Mouse (Mus musculus) neural tube, embryonic 13.5 days (tissue): ENCODE measurements around the gene Arhgap33. TPM values are rescaled to one million over a fixed set of nuclear protein-coding genes. Genes with fewer than 3 reads are reported as not detected.
A peak's percentile ranks its signal among the peaks of the same experiment; 100 is the strongest.

Experiments used
- ATAC-seq: fragments of 200-750 bp; cut with Nextera tagmentation; 2 replicates; pipeline ENCODE4 v1.8.0; 2017; ENCODE audit warnings: low read depth, mild to moderate bottlenecking, moderate TSS enrichment, moderate library complexity
- H3K27ac ChIP-seq: fragments of 300-500 bp; sonication (generic); replicated peaks from 2 replicates; pipeline ENCODE4 v1.5.1; 2015; ENCODE audit warnings: moderate library complexity, mild to moderate bottlenecking, inconsistent platforms
- H3K27me3 ChIP-seq: fragments of 300-500 bp; sonication (generic); 2 replicates; pipeline ENCODE4 v1.6.1; 2015; ENCODE audit warnings: mild to moderate bottlenecking, inconsistent platforms
- H3K36me3 ChIP-seq: fragments of 300-500 bp; sonication (generic); 2 replicates; pipeline ENCODE4 v1.6.1; 2015; ENCODE audit warnings: mild to moderate bottlenecking, inconsistent platforms
- H3K4me1 ChIP-seq: fragments of 300-500 bp; sonication (generic); replicated peaks from 2 replicates; pipeline ENCODE4 v1.6.1; 2015; ENCODE audit warnings: inconsistent platforms
- H3K4me2 ChIP-seq: fragments of 300-500 bp; sonication (generic); 2 replicates; pipeline ENCODE4 v1.6.1; 2015; ENCODE audit warnings: inconsistent platforms, mild to moderate bottlenecking, moderate library complexity
- H3K4me3 ChIP-seq: fragments of 300-500 bp; sonication (generic); 2 replicates; pipeline ENCODE4 v1.5.1; 2015; ENCODE audit warnings: mild to moderate bottlenecking, inconsistent platforms
- H3K9ac ChIP-seq: fragments of 300-500 bp; sonication (generic); 2 replicates; pipeline ENCODE4 v1.6.1; 2015; ENCODE audit warnings: moderate library complexity, mild to moderate bottlenecking, inconsistent platforms
- H3K9me3 ChIP-seq: fragments of 300-500 bp; sonication (generic); 2 replicates; pipeline ENCODE4 v1.6.1; 2016; ENCODE audit warnings: inconsistent platforms
- WGBS: fragments of 180-500 bp; shearing (Covaris S2); methylation state at CpG from one replicate; pipeline ENCODE4 v1.1.7; 2015; 5-methylcytosine and 5-hydroxymethylcytosine counted together
- polyA plus RNA-seq: library from polyadenylated mRNA; unstranded; fragments of >200 nt; fragmentation: Nextera tagmentation; extraction: Ambion mirVana; gene quantifications from 2 replicates; pipeline ENCODE4 v1.2.1, GENCODE M21; 2015

The Arhgap33 gene
- polyA plus RNA-seq, result 86.8 and 95.2 TPM in 2 replicates

DNA sequence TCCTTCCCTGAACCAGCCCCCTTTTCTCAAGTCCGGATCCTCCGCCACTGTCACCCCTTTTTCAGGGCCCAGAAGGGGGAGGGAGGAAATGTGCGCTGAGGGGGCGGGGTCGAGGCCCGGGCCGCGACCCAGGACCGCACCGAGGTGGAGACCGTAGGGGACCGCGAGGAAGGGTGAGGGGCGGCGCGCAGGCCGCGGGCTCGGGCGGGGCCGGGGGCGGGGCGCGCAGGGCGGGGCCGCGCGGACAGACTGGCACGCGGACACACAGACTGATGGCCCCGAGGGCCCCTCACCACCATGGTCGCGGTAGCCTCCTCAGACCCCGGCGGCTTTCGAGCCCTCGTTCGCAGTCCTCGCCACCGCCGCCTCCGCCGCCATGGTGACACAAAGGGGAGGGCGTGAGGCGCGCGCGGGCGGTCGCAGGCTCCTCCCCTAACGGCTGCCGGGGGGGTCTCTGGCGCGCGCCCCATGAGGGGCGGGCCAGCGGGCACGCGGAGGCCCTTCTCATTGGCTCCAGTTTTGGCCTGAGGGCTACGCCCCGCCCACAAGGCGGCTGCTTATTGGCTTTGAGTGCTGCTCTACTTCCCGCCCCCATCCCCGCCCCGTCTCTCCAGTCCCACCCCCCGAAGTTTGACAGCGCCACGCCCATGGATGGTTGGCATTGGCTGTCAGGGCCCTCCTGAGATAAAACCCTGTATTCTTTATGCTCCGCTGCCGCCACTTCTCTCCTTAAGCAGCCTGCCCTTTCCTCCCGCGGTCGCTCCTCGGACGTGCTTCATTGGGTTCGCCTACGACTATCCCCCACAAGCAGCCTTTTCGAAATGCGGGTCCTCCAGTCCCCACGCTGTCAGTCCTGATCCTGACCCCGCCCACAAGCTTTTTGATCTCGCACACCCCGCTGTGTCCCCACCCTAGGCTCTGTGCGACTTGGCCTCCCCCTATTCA lies at the start of gene Arhgap33:
TSS of gene Arhgap33 (minus strand) at position 428 of the 945 bp plus-strand sequence.
- Histone ChIP-seq H3K9me3 (no peaks in the 10 kb centered on the region), H3K36me3 (peaks cover 35% of the 10 kb centered on the region), H3K4me1 (peaks cover 44% of the 10 kb centered on the region), H3K4me3 (peak within 1 kb of the TSS; percentile 72), H3K4me2 (peak within 1 kb of the TSS; percentile 72), H3K27me3 (no peaks in the 10 kb centered on the region), H3K27ac (peak within 1 kb of the TSS; percentile 92), H3K9ac (peak within 1 kb of the TSS; percentile 95)
- WGBS, result under 1% methylated on average over 83 of the region's 84 CpGs
- ATAC-seq, result peak; percentile 91

DNA sequence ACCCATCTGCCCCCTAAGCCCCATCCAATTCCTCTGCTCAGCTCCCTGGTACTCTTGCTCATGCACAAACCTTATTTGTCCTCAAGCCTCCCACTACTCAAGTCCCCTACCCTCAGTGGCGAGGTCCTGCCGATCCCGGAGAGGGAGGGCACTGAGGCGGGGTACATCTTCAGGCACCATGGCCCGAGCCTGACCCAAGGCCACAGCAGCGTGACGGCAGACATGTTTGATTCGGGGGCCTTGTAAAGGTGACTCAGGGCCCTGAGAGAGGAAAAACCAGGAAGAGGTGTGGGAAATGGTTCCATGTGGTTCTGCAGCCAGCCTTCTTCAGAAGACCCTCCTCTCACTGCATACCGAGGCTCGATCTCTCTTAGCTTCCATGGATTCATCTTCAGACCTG lies 49.5 kb upstream of the Arhgap33 start:
- Histone ChIP-seq H3K4me3 (no peak overlapping the region), H3K9me3 (no peaks in the 10 kb centered on the region), H3K4me2 (no peak overlapping the region), H3K36me3 (peaks cover 74% of the 10 kb centered on the region), H3K9ac (no peak overlapping the region), H3K27me3 (no peaks in the 10 kb centered on the region), H3K27ac (no peak overlapping the region), H3K4me1 (peaks cover 16% of the 10 kb centered on the region)
- no peak for ATAC-seq
- 93% methylated on average over 10 of the region's 10 CpGs for WGBS

DNA sequence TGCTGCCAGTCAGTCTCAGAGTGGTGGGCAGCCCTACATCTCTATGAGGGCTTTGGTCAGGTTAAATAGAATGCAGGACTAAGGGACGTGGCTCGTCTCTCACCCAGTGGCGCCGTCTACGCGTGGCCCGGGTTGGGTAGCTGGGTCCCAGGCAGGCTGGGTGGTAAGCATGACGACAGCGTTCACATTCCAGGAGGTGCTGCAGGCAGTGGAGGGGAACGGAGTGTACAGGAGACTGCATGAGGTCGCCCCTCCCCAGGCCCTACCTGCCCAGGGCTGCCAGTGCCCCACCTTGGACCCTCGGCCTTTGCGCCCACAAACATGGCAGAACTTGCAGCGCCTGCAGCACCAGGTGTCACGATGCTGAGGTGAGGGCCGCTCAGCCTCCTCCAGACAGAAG lies 46.7 kb upstream of the Arhgap33 start:
- Histone ChIP-seq H3K27me3 (no peaks in the 10 kb centered on the region), H3K4me1 (peaks cover 4% of the 10 kb centered on the region), H3K4me2 (no peak overlapping the region), H3K27ac (no peak overlapping the region), H3K36me3 (peaks cover 100% of the 10 kb centered on the region), H3K9me3 (no peaks in the 10 kb centered on the region), H3K4me3 (no peak overlapping the region), H3K9ac (no peak overlapping the region)
- WGBS, result 96% methylated on average over 16 of the region's 16 CpGs
- ATAC-seq, result no peak

DNA sequence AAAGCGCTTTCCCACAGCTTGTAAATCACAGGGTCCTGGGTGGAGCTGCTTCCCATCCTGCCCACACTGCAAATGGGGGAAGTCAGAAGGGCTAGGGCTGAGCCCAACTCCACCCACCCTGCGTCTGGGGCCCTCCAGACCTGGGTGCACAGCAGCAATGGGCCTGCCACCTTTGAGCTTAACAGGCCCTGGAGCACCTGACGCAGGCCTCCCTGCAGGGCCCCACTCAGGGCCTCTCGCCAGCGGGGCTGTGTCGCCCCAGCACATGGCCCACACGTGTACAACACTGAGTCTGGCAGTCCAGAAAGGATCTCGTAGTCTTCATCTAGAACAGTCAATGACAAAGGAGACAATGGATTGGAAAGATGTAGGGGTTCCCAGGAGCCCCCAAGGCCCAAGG lies 45.1 kb upstream of the Arhgap33 start:
- H3K9ac ChIP-seq, result no peak overlapping the region
- H3K27ac ChIP-seq, result no peak overlapping the region
- H3K9me3 ChIP-seq, result no peaks in the 10 kb centered on the region
- H3K4me2 ChIP-seq, result no peak overlapping the region
- ATAC-seq, result no peak
- 93% methylated on average over 8 of the region's 8 CpGs for WGBS
- peaks cover 100% of the 10 kb centered on the region for H3K36me3 ChIP-seq
- no peak overlapping the region for H3K4me3 ChIP-seq
- no peaks in the 10 kb centered on the region for H3K4me1 ChIP-seq
- H3K27me3 ChIP-seq, result no peaks in the 10 kb centered on the region

DNA sequence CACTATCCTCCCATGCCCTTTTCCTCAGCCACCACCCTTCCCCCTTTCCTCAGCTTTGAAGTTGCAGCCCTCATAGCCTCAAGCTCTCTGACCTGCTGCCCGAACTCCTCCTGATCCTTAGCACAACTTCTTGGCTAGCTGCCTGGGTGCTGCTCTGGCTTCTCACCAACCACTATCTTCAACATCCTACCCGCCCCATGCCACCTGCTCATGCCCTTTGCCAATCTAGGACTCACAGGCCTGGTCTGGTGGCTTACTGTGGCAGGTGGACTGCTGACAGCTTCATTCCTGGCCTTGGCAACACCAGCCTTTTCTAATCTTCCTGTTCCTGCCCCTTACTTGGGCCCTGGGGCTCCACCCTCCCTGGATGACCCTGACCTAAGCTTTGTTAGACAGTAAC lies 38.1 kb upstream of the Arhgap33 start:
- H3K4me1 ChIP-seq, result no peaks in the 10 kb centered on the region
- 0 out of 2 replicates have a peak overlapping the region, but pooled peaks have one; percentile 5 for H3K9ac ChIP-seq
- no peaks in the 10 kb centered on the region for H3K27me3 ChIP-seq
- peaks cover 97% of the 10 kb centered on the region for H3K36me3 ChIP-seq
- no peaks in the 10 kb centered on the region for H3K9me3 ChIP-seq
- H3K4me3 ChIP-seq, result no peak overlapping the region
- H3K27ac ChIP-seq, result no peak overlapping the region
- ATAC-seq, result no peak
- 94% methylated on average over 2 of the region's 2 CpGs for WGBS
- no peak overlapping the region for H3K4me2 ChIP-seq

DNA sequence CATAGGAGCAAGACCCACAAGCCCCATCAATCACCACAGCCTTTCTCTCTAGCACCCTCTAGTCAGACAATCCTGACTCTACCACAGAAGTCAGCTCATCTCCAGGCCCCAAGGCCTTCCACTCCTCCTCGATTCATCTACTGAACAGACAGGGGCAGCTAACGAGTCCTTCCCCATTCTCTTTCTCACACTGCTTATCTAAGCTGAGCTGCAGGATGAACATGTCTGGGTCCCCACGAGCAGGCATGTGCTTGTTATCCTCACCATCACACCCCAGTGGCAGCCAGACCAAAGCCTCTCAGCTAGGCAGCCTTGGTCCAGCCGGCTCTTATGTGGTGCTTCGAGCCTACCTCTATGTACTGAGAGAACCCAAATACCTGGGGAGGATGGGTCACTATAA lies 37.5 kb upstream of the Arhgap33 start:
- H3K4me3 ChIP-seq, result no peak overlapping the region
- no peak overlapping the region for H3K4me2 ChIP-seq
- H3K9ac ChIP-seq, result no peak overlapping the region
- peaks cover 95% of the 10 kb centered on the region for H3K36me3 ChIP-seq
- no peaks in the 10 kb centered on the region for H3K4me1 ChIP-seq
- WGBS, result 92% methylated on average over 5 of the region's 5 CpGs
- H3K9me3 ChIP-seq, result no peaks in the 10 kb centered on the region
- H3K27me3 ChIP-seq, result no peaks in the 10 kb centered on the region
- no peak overlapping the region for H3K27ac ChIP-seq
- ATAC-seq, result no peak

DNA sequence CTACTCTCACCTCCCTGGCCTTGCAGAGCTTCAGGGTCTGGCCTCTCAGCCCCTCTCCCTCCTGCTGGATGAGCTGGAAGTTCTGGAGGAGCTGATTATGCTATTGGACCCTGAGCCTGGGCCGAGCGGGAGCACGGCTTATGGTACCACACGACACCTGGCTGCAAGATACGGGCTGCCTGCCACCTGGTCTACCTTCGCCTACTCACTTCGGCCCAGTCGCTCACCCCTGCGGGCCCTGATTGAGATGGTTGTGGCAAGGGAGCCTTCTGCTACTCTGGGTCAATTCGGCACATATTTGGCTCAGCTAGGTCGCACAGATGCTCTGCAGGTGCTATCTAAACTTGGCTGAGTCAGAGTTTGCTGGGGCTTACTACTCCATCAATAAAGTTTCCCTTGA lies 32.7 kb upstream of the Arhgap33 start:
- no peaks in the 10 kb centered on the region for H3K27me3 ChIP-seq
- peaks cover 11% of the 10 kb centered on the region for H3K4me1 ChIP-seq
- H3K36me3 ChIP-seq, result peaks cover 72% of the 10 kb centered on the region
- H3K4me3 ChIP-seq, result no peak overlapping the region
- H3K4me2 ChIP-seq, result no peak overlapping the region
- no peak overlapping the region for H3K27ac ChIP-seq
- no peaks in the 10 kb centered on the region for H3K9me3 ChIP-seq
- 89% methylated on average over 11 of the region's 11 CpGs for WGBS
- no peak overlapping the region for H3K9ac ChIP-seq
- ATAC-seq, result no peak

DNA sequence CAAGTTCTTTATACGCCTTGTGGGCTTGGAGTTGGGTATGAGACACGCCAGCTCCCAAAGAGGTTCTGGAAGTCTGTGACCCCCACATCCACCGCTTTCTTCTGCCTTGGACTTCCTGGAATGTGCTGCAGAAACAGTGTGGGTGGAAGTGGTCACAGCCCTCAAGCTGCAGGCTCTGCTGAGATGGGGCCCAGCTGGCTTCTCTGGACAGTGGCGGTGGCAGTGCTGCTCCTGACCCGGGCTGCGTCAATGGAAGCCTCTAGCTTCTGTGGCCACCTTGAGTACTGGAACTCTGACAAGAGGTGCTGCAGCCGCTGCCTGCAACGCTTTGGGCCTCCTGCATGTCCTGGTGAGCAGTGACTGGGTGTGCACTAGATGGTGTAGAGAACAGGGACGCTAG lies 31.2 kb upstream of the Arhgap33 start:
- Histone ChIP-seq H3K4me2 (no peak overlapping the region), H3K9me3 (no peaks in the 10 kb centered on the region), H3K4me1 (peaks cover 18% of the 10 kb centered on the region), H3K36me3 (peaks cover 59% of the 10 kb centered on the region), H3K9ac (no peak overlapping the region), H3K27ac (no peak overlapping the region), H3K4me3 (no peak overlapping the region), H3K27me3 (no peaks in the 10 kb centered on the region)
- no peak for ATAC-seq
- 92% methylated on average over 9 of the region's 9 CpGs for WGBS

DNA sequence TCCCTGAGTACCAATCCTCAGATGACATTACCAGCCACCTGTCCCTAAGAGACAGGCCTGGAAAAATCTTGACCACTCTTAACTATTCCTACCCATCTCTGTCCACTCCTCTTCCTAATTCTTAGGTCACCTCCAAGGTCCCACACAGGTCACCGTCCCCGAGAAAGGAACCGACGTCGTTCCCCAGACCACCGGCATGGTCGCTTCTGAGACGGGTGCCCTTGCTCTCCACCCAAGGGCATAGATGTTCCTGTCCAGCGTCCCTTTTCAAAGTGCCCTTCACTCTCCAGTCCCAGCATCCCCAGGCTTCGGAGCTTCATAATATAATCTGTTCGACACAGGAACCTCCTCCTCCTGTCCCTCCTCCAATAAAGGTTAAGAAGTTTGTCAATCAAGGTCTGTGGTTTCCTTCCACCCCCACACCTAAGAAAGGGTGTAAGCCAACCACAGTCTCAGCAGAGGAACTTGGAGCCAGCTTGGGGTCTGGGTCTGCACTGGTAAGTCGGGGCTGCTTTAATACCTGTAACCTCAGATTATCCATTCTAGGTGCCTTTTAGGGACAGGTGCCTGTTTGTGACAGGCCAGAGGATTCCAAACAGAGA lies 30.2 kb upstream of the Arhgap33 start, which contains the start of gene Igflr1:
TSS of gene Igflr1 (plus strand) at position 458 of the 602 bp plus-strand sequence.
- no peak for ATAC-seq
- peak within 1 kb of the TSS; percentile 88 for H3K4me2 ChIP-seq
- H3K27me3 ChIP-seq, result no peaks in the 10 kb centered on the region
- H3K4me3 ChIP-seq, result peak within 1 kb of the TSS; percentile 87; the same call in 1 of the 2 replicates
- 0 out of 2 replicates have a peak within 1 kb of the TSS, but pooled peaks have one; percentile 88 for H3K9ac ChIP-seq
- H3K27ac ChIP-seq, result no peak within 1 kb of the TSS
- peaks cover 21% of the 10 kb centered on the region for H3K4me1 ChIP-seq
- H3K9me3 ChIP-seq, result no peaks in the 10 kb centered on the region
- peaks cover 50% of the 10 kb centered on the region for H3K36me3 ChIP-seq
- 96% methylated on average over 12 of the region's 12 CpGs for WGBS

DNA sequence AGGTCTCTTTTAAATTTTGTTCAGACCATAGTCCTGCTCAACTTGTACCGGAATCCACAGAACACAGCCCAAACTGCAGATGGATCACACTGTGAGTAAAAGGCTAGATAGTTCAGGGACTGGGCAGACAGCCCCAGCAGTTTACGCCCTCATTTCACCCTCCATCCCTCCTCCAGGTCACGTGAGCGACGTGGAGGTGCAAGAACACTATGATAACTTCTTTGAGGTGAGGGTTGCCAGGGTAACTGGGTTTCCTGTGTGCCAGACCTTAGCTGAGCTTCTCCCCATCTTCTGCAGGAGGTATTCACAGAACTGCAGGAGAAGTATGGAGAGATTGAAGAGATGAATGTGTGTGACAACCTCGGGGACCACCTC lies 29.0 kb upstream of the Arhgap33 start:
- no peak for ATAC-seq
- Histone ChIP-seq H3K4me1 (peaks cover 28% of the 10 kb centered on the region), H3K9ac (peak overlapping the region; percentile 88), H3K36me3 (peaks cover 38% of the 10 kb centered on the region), H3K4me3 (peak overlapping the region; percentile 87), H3K27ac (peak overlapping the region; percentile 94), H3K27me3 (no peaks in the 10 kb centered on the region), H3K9me3 (no peaks in the 10 kb centered on the region), H3K4me2 (peak overlapping the region; percentile 88)
- WGBS, result 24% methylated on average over 6 of the region's 6 CpGs

DNA sequence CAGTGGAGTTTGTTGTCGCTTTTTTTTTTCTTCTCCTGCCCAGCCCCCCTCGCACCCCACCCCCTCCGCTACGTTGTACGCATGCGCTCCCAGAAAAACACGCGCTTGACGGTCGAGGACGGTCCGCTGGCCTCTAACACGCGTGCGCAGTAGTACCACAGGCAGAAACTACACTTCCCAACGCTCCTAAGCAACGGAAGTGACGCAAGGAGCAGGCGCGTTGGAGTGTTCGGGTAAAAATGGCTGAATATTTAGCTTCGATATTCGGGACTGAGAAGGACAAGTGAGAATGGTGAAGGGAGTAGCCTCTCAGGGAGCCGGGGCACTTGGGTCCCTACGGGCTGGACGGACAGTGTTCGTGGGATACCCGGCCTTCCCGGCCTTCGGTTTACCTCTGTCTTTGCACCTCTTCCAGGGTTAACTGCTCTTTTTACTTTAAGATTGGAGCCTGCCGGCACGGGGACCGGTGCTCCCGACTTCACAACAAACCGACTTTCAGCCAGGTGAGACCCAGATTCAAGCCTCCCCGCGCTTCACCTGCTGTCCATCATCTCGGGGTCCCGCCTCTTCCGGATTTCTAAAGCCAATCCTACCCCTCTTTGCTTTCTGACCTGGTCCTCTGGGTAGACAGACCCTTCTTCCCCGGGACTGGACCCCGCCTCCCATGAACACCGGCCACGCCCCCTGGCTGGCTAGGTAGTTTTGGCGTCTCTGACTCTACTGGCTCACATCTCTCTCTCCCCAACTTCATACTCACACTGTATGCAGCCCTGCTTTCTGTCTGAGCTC lies 28.5 kb upstream of the Arhgap33 start, which contains the start of the genes U2af1l4, Gm49396 and Psenen:
TSS of gene U2af1l4 (plus strand) at position 185 of the 789 bp plus-strand sequence.
TSS of gene Gm49396 (plus strand) at position 228 of the 789 bp plus-strand sequence.
TSS of gene Psenen (minus strand) at position 511 of the 789 bp plus-strand sequence.
- ATAC-seq, result peak; percentile 90
- peak within 1 kb of the TSS; percentile 94 for H3K27ac ChIP-seq
- WGBS, result under 1% methylated on average over 45 of the region's 45 CpGs
- no peaks in the 10 kb centered on the region for H3K9me3 ChIP-seq
- no peaks in the 10 kb centered on the region for H3K27me3 ChIP-seq
- peaks cover 32% of the 10 kb centered on the region for H3K36me3 ChIP-seq
- H3K4me3 ChIP-seq, result peak within 1 kb of the TSS; percentile 87
- peak within 1 kb of the TSS; percentile 88 for H3K4me2 ChIP-seq
- H3K4me1 ChIP-seq, result peaks cover 34% of the 10 kb centered on the region
- peak within 1 kb of the TSS; percentile 88 for H3K9ac ChIP-seq
